Mouse (Mus musculus) lung, postnatal 0 days (tissue): ENCODE data around the gene Ptprt. TPM values are rescaled to one million over a fixed set of nuclear protein-coding genes. Genes with fewer than 3 reads are reported as not detected.

Source experiments
- ATAC-seq: fragments of 200-750 bp; cut with Nextera tagmentation; 2 replicates; pipeline ENCODE4 v1.8.0; 2017; ENCODE audit warnings: moderate library complexity
- DNase-seq: peaks from one replicate; pipeline ENCODE4 v3.0.0-alpha.2; 2016; ENCODE audit warnings: low spot score
- H3K27ac ChIP-seq: fragments of 300-500 bp; sonication (generic); 2 replicates; pipeline ENCODE4 v1.5.1; 2014; ENCODE audit warnings: antibody characterized with exemption, mild to moderate bottlenecking, low read length, mixed read lengths
- H3K27me3 ChIP-seq: fragments of 300-500 bp; sonication (generic); replicated peaks from 2 replicates; pipeline ENCODE4 v1.6.1; 2014; ENCODE audit warnings: low read length, mixed read lengths; ENCODE audit not compliant: insufficient read depth
- H3K36me3 ChIP-seq: fragments of 300-500 bp; sonication (generic); 2 replicates; pipeline ENCODE4 v1.6.1; 2014; ENCODE audit warnings: low read length, mixed read lengths; ENCODE audit not compliant: insufficient read depth
- H3K4me1 ChIP-seq: fragments of 300-500 bp; sonication (generic); 2 replicates; pipeline ENCODE4 v1.6.1; 2014; ENCODE audit warnings: antibody characterized with exemption, low read depth, low read length, mixed read lengths; ENCODE audit not compliant: insufficient read depth
- H3K4me2 ChIP-seq: fragments of 300-500 bp; sonication (generic); replicated peaks from 2 replicates; pipeline ENCODE4 v1.6.1; 2014; ENCODE audit warnings: low read depth, mild to moderate bottlenecking, low read length, moderate library complexity, mixed read lengths
- H3K4me3 ChIP-seq: fragments of 300-500 bp; sonication (generic); 2 replicates; pipeline ENCODE4 v1.5.1; 2014; ENCODE audit warnings: low read depth, low read length
- H3K9ac ChIP-seq: fragments of 300-500 bp; sonication (generic); replicated peaks from 2 replicates; pipeline ENCODE4 v1.6.1; 2014; ENCODE audit warnings: low read depth, mild to moderate bottlenecking
- H3K9me3 ChIP-seq: fragments of 300-500 bp; sonication (generic); 2 replicates; pipeline ENCODE4 v1.6.1; 2016; ENCODE audit warnings: low read length, mixed read lengths
- CTCF ChIP-seq: IDR thresholded peaks from 2 replicates; pipeline ENCODE4 v1.5.1; 2016; ENCODE audit warnings: antibody characterized with exemption, mild to moderate bottlenecking
- EP300 ChIP-seq: IDR thresholded peaks from 2 replicates; pipeline ENCODE4 v1.6.1; 2016; ENCODE audit warnings: antibody characterized with exemption, mild to moderate bottlenecking, control low read depth
- WGBS: fragments of 180-500 bp; shearing (Covaris S2); extraction: QIAGEN DNeasy Blood & Tissue Kit; methylation state at CpG from one replicate; pipeline ENCODE4 v1.1.7; 2014; 5-methylcytosine and 5-hydroxymethylcytosine counted together
- polyA plus RNA-seq: library from polyadenylated mRNA; unstranded; fragments of >200 nt; fragmentation: Nextera tagmentation; extraction: Ambion mirVana; gene quantifications from 2 replicates; pipeline ENCODE4 v1.2.1, GENCODE M21; 2015

The Ptprt gene
- polyA plus RNA-seq, 1 experiment from 2014 or later = 0.37 TPM

GRCm38 (mm10) chr2:161808086-161808801 is 852.7 kb downstream of the Ptprt start:
- no peak for ATAC-seq

GRCm38 (mm10) chr2:161806287-161807007 is 854.5 kb downstream of the Ptprt start:
- DNase-seq = no peak
- H3K27ac ChIP-seq = no peak overlapping the region
- no peak for TF ChIP-seq CTCF
- no peak for TF ChIP-seq EP300
- H3K9ac ChIP-seq = no peak overlapping the region
- no peaks in the 10 kb centered on the region for H3K9me3 ChIP-seq
- no peak for ATAC-seq
- no peak overlapping the region for H3K4me3 ChIP-seq
- no peaks in the 10 kb centered on the region for H3K27me3 ChIP-seq
- WGBS = 49% methylated on average over 8 of the region's 8 CpGs
- H3K4me2 ChIP-seq = no peak overlapping the region
- no peaks in the 10 kb centered on the region for H3K36me3 ChIP-seq
- H3K4me1 ChIP-seq = no peaks in the 10 kb centered on the region

More at GRCm38 (mm10) chr2:161808086-161808801, 852.7 kb downstream of the Ptprt start:
- TF ChIP-seq CTCF = no peak
- no peaks in the 10 kb centered on the region for H3K36me3 ChIP-seq
- H3K4me2 ChIP-seq = no peak overlapping the region
- no peak overlapping the region for H3K4me3 ChIP-seq
- H3K27me3 ChIP-seq = no peaks in the 10 kb centered on the region
- H3K9me3 ChIP-seq = no peaks in the 10 kb centered on the region
- WGBS = 58% methylated on average over 9 of the region's 9 CpGs
- H3K27ac ChIP-seq = no peak overlapping the region
- no peak overlapping the region for H3K9ac ChIP-seq
- DNase-seq = no peak
- no peaks in the 10 kb centered on the region for H3K4me1 ChIP-seq

GRCm38 (mm10) chr2:161799946-161800345 is 861.0 kb downstream of the Ptprt start:
- H3K9me3 ChIP-seq = no peaks in the 10 kb centered on the region
- TF ChIP-seq EP300 = no peak
- no peak for TF ChIP-seq CTCF
- no peaks in the 10 kb centered on the region for H3K36me3 ChIP-seq
- DNase-seq = no peak
- no peaks in the 10 kb centered on the region for H3K27me3 ChIP-seq
- WGBS = 75% methylated on average over 6 of the region's 6 CpGs
- no peak for ATAC-seq
- no peak overlapping the region for H3K9ac ChIP-seq
- no peaks in the 10 kb centered on the region for H3K4me1 ChIP-seq
- H3K4me2 ChIP-seq = no peak overlapping the region
- H3K27ac ChIP-seq = no peak overlapping the region
- no peak overlapping the region for H3K4me3 ChIP-seq

- TF ChIP-seq EP300 = no peak
- no peak for TF ChIP-seq CTCF
- no peaks in the 10 kb centered on the region for H3K27me3 ChIP-seq
- no peak overlapping the region for H3K27ac ChIP-seq
- no peak for ATAC-seq
- no peak overlapping the region for H3K4me3 ChIP-seq
- H3K4me2 ChIP-seq = no peak overlapping the region
- H3K9ac ChIP-seq = no peak overlapping the region
- H3K4me1 ChIP-seq = no peaks in the 10 kb centered on the region
- WGBS = 72% methylated on average over 2 of the region's 2 CpGs
- H3K36me3 ChIP-seq = no peaks in the 10 kb centered on the region
- H3K9me3 ChIP-seq = no peaks in the 10 kb centered on the region
- DNase-seq = no peak
Measured at GRCm38 (mm10) chr2:161767528-161767927, 893.4 kb downstream of the Ptprt start.

- DNase-seq (no peak), ATAC-seq (no peak)
- H3K27ac ChIP-seq = no peak overlapping the region
- no peak overlapping the region for H3K4me3 ChIP-seq
- H3K4me1 ChIP-seq = no peaks in the 10 kb centered on the region
- no peaks in the 10 kb centered on the region for H3K9me3 ChIP-seq
- TF ChIP-seq EP300 (no peak), CTCF (no peak)
- no peaks in the 10 kb centered on the region for H3K36me3 ChIP-seq
- H3K27me3 ChIP-seq = no peaks in the 10 kb centered on the region
- no peak overlapping the region for H3K9ac ChIP-seq
- WGBS = 38% methylated on average over 4 of the region's 4 CpGs
- no peak overlapping the region for H3K4me2 ChIP-seq
Measured at GRCm38 (mm10) chr2:161713024-161713423, 947.9 kb downstream of the Ptprt start.

GRCm38 (mm10) chr2:161709316-161709715 is 951.6 kb downstream of the Ptprt start:
- WGBS = 60% methylated on average over 5 of the region's 5 CpGs
- no peak overlapping the region for H3K27ac ChIP-seq
- DNase-seq (no peak), ATAC-seq (no peak)
- no peaks in the 10 kb centered on the region for H3K4me1 ChIP-seq
- no peak overlapping the region for H3K4me3 ChIP-seq
- no peaks in the 10 kb centered on the region for H3K9me3 ChIP-seq
- H3K4me2 ChIP-seq = no peak overlapping the region
- TF ChIP-seq EP300 = no peak
- TF ChIP-seq CTCF = no peak
- H3K27me3 ChIP-seq = no peaks in the 10 kb centered on the region
- H3K9ac ChIP-seq = no peak overlapping the region
- no peaks in the 10 kb centered on the region for H3K36me3 ChIP-seq
